Mouse (Mus musculus) megakaryocyte, adult 5-6 weeks (primary cell): ENCODE measurements around the gene Chchd6. TPM values are rescaled to one million over a fixed set of nuclear protein-coding genes. Genes with fewer than 3 reads are reported as not detected.

Source experiments
- ATAC-seq: 2 replicates; pipeline ENCODE4 v1.8.0; 2016; ENCODE audit warnings: mild to moderate bottlenecking, inconsistent platforms; ENCODE audit not compliant: poor library complexity, severe bottlenecking
- total RNA-seq, 2 experiments: library from RNA; stranded (forward) in 1 of 2; stranded (reverse) in 1 of 2; fragments of 153-499, 151-499 nt in 1 of 2; fragments of 221-1000, 200-1000 nt in 1 of 2; gene quantifications; 2 replicates each; pipeline versions ENCODE4 v1.2.3 to v1.2.4; 2015 to 2017

Gene Chchd6
- total RNA-seq, 2 experiments from 2014 or later, result 1.5 to 5.9 TPM

DNA sequence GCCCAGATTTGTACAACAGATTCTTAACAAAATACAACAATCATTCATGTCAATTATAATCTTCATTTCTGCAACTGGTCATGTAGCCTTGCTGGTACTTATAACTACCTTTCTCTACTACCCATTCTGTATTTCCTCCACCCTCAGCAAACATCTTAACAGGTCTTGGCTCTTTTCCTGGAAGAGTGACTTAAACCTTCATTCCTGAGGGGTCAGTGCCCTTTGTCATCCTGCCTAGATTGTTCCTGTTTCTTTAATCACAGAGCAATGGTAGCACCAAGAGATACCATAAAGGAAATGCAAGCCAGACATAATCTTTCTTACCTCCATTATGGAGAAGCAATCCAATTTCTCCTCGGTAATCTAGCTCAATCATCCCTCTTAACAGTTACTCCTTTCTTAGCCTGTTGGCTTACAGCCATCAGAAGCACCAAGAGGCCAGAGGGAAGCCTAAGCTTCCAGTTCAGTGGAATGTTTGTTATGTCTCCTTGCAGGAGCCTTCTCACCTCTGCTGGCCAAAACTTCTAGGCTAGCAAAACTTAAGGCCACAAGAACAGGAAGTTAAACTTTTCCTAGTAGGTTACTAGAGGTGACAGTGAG, 59.7 kb downstream of the Chchd6 start:
- no peak for ATAC-seq

DNA sequence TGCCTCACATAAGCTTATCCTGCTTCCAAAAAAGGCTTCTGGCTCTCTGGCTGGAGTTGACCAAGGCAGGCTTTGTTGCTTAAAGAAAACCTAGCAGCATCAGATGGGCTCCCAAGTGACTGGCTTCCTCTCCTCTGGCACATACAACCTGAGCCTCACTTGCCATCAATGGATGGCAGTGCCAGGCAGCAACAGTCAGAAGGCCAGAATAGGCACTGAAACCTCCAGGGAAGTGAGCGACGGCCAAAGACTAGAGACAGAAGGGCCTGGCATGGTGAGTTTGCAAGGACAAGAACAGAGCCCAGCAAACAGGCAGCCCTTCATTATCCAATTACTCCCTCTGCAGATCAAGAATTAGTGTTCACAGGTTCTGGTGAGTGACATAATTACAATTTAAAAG, 70.7 kb downstream of the Chchd6 start:
- no peak for ATAC-seq

DNA sequence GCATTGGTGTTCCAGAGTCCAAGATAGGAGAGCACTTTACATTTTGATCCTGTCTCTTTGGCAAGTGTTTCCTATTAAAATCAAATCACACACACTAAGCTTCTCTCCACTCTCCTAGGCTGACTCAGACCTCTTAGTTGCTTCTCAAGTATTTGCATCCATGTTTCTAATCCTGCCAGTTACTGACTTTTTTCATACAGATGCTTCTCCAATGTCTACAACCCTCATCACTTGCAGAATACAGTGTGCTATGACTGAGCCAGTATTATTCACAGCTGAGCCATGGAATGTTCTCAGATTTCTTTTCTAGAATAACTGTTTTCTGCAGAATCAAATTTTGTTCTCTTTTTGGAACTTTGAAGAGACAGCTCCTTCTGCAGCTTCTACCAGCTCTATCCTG, 85.3 kb downstream of the Chchd6 start:
- no peak for ATAC-seq

DNA sequence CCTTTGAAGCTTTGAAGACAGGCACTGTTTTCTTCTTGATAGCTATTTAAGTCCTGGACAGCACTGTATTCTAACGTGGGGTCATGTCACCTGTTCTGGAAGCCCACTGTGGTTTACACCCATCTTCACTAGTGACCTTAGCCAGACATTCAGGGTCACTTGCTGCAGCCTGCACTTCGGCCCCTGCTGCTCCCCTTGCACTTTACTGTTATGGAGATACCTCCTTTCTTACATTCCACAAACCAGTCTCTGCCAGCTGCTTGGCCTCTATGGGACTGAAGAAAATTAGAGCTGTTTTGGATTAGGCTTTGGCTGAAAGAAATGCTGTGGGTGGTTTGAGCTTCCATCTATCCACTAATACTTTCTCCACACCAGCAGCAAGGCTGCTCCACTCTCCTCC, 86.7 kb downstream of the Chchd6 start:
- ATAC-seq, result no peak

DNA sequence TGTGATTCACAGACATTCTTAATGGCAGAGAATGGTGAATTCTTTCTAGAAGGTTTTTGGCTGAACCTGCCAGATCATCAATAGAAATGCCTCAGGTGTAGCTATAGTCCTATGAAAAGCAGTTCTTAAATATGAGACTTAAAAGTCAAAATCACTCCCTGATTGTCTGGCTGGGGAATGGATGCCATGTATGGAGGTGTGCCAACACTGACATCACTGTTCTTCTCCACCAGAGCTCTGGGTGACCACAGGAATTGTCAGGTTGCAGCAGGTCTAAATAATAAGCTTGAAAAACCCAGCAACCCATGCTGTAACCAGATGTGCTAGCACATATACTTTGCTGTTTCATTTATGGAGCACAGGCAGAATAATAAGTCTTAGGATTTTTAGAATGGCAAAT, 87.2 kb downstream of the Chchd6 start:
- no peak for ATAC-seq

DNA sequence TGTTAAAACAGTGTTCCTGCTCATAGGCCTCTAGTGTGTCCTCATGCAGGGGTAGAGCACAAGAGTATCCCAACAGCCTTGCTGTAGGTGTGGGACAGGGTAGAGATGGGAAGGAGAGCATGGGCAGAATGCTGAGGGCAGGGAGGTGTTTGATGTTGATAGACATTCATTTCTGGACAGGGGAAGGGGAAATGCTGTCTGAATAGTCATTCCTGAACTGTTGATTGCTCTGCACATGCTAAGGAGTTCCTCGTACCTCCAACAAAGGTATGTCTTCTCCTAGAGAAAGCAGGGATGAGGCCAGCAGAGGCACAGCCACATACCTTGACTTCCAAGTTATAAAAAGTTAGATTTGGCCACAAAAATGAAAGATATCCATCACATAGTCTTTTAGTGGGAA, 95.5 kb downstream of the Chchd6 start:
- no peak for ATAC-seq

DNA sequence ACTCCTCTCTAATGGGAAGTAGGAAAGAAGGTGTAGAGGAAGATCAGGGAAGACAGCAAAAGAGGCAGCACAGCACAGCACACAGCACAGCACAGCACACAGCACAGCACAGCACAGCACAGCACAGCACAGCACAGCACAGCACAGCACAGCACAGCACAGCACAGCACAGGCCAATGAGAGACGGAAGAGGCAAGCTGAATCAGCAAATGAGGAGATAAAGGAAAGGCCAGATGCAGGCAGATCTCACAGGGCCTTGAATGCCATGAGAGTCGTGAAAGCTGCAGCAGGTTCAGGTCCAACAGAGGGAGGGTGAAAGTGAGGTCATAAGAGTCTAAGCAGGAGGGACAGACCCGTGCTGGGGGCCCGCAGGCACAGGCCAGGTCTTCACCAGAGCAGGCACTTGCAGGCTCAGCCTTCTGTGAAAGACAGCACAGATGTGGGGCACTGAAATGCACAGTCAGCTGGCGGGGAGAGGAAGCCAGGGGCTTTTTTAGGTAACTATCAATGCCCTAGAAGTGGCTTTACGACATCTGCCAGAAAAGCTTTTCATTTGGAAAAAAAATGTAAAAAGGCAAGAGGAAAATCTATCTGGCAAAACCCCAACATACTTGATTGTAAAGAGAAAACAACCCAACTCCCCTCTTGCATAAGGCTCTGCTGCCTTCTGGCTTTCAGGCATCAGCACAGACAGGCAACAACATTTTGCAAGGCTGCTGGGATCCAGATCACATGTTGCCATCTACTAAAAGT, 96.5 kb downstream of the Chchd6 start:
- ATAC-seq, result no peak

DNA sequence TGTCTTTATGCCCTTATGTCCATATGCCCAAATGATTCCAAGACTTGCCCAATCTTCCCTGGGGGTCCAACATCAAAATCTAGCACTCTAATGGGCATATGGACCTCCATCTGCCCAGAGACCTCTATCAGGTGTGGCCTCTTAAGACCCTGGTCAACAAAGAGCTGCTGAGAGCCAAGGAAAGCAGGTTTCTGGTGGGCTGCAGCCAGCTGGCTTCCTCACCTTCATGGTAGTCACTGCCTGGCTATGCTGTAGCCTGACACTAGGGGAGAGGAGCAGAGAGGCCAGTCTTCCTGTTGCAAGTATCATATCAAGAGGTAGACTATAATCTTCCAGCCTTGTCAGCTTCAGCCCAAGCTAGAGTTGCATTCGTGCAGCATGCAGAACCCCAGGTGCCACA, 98.5 kb downstream of the Chchd6 start:
- ATAC-seq, result no peak

DNA sequence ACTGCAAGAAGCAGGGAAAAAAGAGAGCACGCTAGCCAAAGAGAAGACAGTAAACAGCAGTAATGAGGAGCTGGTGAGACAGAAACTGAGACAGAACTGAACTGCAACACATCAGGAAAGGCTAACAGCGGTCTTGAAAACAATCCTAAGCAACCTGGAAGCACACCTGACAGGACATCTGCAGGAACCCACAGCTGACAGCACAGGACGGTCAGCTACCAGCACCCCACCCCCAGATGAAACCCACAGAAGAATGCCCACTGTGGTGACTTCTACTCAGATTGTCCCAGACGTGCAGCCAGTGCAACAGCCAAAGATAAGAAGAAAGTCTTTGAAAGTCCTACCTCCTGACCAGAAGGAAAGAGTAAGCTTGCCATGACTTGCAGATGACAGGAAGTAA, 103.1 kb downstream of the Chchd6 start:
- ATAC-seq, result no peak

DNA sequence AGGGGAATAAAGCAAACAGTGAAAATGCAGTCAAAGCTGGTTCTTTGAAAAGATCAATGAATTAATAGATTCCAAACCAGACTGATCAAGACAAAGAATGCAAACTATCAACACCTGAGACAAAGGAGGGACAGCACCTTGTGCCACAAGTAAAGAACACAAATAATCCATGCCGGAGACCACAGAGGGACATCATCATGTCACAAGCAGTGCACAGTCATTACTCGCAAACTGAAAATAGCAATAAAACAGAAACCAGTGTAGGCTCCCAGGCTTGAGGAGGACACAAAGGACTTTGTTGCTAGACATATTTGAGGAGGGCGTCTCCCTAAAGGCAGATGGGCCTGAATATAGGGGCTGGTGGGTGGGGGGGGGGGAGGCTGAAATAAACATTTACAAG, 105.1 kb downstream of the Chchd6 start:
- no peak for ATAC-seq

DNA sequence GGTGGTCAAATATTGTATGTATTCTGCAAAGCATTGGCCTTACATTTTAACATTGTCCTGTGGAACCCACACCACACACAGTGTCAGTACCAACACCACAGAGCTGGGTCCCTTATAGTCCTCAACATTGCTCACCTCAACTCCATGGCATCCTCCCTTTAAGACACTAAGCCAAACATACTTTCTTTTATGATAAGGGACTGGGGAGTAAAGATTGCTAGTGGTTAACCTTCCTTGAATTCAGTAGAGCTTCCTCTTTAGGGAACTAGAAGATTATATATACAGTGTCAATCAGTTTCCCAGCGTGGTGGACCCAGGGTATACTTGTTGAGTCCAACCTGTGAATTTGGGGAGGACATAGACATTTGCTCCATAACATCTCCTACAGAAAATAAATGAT, 105.9 kb downstream of the Chchd6 start:
- ATAC-seq, result no peak

DNA sequence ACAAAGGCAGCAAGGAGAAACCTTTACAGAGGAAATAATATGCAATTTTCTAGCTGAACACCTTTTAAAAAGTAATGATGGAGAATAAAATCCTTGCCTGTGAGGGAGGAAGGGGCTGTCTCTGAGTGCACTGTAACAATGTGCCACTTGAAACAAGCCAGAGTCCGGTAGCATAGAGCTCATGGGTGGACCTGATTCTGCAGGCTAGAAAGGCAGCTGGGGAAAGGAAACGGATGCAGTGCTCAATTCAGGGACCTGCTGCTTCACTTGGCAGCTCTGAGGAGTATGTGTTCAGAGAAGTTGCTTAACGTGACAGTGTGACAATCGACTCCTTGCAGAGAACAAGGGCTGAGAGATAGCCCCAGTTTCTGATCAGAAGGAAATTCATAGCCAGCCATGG, 109.4 kb downstream of the Chchd6 start:
- no peak for ATAC-seq

DNA sequence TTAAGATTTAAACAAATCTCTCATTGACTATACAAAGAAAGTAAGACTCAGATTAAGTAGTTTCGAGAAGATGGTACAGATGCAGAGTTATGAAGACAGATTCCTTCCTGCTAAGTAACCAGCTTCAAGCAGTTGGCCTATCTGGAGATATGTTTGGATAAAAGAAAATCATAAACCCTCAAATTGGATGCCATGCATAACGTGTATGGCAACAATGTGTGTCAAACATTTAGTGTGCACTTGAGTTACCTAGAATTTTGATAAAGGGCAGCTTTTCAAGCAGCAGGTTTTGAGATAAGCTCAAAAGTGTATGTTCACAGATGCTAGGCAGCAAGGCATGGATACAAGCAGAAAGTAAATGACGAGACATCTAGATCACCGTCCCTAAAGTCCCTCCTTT, 114.3 kb downstream of the Chchd6 start:
- ATAC-seq, result no peak

DNA sequence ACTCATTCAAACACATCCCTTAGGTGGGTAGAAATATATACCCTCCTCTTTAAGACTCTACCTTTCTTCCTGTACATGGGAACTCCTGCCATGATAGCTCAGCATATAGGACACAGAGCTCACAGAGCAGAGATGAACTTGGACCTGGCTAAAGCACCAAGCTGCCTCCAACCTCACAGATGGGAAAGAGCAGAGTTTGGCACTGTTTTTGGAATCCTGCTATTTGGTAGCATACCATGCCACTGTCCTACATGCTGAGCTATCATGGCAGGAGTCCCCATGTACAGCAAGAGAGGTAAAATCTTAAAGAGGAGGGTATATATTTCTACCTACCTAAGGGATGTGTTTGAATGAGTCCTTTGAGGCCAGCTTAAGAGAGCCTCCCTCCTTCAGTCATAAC, 127.5 kb downstream of the Chchd6 start:
- no peak for ATAC-seq

DNA sequence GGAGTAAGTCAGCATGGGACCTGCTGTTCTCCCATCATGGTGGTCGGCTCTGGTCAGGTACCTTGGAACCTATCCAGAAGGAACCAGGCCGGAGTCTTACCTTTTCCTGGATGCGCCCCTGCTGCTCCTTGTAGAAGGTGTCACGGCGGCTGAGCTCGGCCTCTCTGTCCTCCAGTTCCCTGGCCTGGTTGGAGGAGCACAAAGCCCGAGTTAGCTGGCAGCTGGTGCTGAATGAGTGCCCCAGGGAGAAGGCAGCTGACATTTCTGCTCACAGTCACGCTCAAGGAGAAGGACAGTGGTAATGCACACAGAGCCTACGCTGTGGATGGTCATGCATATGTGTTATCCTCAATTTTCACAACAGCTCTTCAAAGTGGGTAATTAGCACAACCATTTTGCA, 128.2 kb downstream of the Chchd6 start:
- ATAC-seq, result no peak

DNA sequence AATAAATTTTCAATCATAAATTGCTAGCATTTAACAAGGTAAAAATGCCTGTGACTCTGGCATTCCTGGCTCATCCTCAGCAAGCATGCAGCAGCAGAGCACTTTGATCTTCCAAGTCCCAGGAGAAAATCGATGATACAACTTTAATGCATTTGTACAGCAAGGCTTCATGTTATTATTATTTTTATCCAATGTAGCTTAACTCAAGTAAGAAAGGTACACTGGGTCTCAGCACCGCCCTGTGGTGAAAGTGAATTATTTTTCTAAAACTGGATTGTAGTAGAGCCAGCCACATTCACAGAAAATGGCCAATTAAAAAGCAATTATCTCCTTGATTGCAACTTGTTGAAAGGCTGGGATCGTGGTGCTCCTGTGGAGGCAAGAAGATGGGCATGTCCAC, 128.6 kb downstream of the Chchd6 start:
- no peak for ATAC-seq

DNA sequence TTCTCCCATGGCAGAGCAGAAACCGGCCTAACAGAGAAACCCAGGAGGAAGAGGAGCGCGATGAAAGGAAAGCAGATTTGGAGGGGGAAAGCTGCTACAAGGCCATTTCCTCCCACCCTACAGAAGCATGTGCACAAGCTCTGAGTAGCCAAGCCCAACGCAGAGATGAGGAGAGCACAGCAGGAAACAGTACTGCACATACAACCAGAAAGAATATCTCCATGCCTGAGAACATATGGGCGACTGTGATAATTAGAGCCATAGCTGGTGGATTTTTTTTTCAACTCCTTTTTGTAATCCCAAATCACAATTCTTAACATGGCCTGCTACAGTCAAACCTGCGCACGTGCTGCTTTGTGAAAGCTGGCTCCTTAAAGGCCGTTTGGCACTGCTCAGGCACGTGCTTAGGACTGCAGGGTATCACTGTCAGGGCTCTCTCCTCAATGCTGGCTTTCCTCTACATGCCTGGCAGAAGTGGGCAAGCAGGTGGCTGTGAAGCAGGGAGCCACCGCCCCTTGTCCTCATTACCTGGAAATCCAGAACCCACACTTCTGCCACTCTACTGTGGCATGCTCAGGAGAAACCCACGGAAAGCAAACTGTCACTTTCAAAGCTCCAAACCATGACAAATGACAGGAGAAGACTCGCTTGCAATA, 129.3 kb downstream of the Chchd6 start:
- ATAC-seq, result no peak

DNA sequence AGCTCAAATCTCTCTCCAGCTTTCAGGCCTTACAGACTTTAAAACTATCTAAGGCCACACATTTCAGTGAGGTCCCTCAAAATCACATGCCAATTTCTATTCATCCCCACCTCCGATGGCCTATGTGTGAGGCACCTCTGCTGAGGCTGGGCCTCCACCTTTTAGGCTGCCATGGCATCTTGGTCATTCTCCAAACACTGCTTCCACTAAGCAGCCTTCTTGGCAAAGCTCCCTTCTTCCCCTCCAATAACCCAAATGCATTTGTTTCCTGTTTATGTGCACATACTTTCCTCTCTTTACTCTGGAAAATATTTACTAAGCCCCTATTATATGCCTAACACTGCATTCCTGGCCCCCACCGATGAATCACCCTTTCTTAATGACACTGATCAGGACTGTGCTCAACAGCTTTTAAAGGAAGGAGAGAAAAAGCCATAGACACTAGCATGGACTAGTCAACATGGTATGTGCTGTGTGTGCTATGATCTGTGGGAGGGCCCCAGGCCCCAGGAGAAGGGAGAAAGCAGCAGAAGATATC, 133.2 kb downstream of the Chchd6 start:
- no peak for ATAC-seq

DNA sequence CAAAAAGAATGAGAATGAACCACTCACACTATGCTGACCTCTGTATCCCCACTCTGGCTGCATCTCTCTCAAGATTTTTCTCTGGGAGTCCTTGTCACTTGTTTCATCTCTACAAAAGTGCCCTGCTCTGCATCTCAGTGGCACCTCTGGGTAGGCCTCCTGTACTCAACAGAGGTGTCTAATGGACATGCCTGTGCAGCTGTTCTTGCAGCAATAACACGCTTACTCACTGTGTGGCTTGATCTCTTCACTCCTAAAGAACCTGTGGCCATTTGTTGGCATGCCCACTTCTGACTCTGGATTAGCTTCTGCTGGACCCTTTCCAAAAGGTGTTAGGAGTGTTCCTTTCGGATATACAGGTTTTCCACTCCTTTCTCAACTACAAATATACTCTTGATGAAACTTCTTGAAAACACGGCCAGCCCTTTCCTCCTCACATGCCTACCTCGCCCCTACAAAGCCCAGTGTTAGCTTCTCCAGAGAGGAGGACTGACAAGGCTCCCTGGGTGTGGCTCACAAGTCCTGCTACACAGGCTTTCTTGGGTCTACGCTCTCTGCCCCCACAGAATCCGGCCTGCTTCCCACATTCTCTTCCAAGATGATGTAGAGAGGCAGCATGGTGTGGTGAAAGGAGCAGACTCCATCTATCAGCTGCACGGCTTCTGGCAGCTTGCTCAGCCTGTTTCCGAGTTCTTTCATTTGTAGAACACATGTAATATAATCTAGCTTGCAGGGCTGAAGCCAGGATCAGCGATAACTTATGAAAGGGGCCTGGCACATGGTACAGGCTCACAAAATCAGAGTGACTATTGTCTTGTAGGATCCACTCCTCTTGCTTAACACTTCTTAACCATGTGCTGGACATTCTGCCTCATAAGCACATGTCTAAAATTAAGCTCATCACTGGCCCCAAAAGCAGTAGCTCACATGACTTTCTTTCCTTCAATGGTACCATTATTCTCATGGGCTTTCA, 133.9 kb downstream of the Chchd6 start:
- no peak for ATAC-seq

DNA sequence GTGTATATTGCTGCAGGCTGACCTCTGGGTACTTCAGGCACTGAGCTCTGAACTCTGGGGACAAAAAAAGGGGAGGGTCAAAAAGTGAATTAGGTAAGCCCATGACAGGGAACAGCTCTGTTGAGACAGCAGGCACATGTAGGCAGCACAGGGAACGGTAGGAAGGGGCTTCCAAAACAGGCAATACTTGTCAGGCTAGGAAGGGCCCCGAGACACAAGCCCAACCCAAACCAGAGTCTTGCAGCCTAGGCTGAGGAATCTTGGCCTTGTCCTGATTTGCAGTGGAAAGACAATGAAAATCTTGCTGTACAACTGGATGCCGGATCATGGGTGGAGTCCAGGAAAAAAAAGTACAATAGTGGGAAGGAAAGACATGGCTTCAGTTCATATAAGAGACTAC, 135.8 kb downstream of the Chchd6 start:
- no peak for ATAC-seq

DNA sequence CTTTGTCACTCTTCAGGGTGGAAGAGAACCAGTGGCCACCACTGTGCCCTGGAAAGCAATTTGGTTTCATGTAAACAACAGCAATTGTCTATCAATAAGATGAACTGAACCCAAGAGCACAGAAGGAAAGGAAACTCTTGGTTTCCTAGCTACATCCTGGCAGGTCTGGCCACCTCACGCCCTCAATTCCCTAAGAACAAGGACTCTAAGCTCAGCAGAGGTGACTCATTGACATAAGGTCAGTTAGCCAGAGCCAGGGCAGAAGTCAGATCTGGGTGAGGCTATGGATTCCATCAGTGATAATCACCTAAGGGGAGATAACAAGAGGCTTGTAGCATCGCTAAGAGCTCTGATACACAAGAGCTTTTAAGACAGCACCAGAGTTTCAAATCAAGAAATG, 137.9 kb downstream of the Chchd6 start:
- ATAC-seq, result no peak
